Mouse (Mus musculus): ENCODE measurements at regions not wholly inside any gene's neighbourhood (a gene's known extent, or its start where the extent isn't known, plus 50 kb on each side); places are given as distances from the start of the nearest gene placed in this dataset.

- TF ChIP-seq MYOD1 (IDR thresholded peaks at IDR 0.05; ENCODE audit: control insufficient read depth, insufficient read length, low read depth): no peak
- TF ChIP-seq MAX (IDR thresholded peaks at IDR 0.05): no peak
- TF ChIP-seq CTCF (IDR thresholded peaks at IDR 0.05; ENCODE audit: control insufficient read depth, insufficient read depth, insufficient read length): no peak
- no peak for TF ChIP-seq MYOG (IDR thresholded peaks at IDR 0.05; ENCODE audit: control insufficient read depth, extremely low read depth, insufficient read length)
- no peak for TF ChIP-seq USF1 (IDR thresholded peaks at IDR 0.05; ENCODE audit: low read depth)
These were observed 107.6 kb upstream of the Cxcl12 start for GRCm38 (mm10) chr6:117060688-117061087.
